Mouse (Mus musculus): ENCODE measurements around the gene Hspbp1.

- TF ChIP-seq POLR2A (IDR thresholded peaks at IDR 0.05; ENCODE audit: insufficient read depth, low read depth, low read length) (no peak), CTCF (IDR thresholded peaks at IDR 0.05) (no peak)
Measured at GRCm38 (mm10) chr7:4647291-4647690, 37.6 kb downstream of the Hspbp1 start.

Data from heart, adult 2 months (tissue).